Mouse (Mus musculus) brain, adult 2 months (tissue): ENCODE results near the gene Pgf.

Experiments used
- DNase-seq: peaks from one replicate; pipeline ENCODE4 v3.0.0; 2011; ENCODE audit warnings: low read depth, low spot score

The Pgf gene

GRCm38 (mm10) chr12:85177740-85178239 is at the start of gene Pgf:
TSS of gene Pgf (minus strand) at chr12:85177790.
- DNase-seq = no peak

GRCm38 (mm10) chr12:85227227-85227626 is 49.6 kb upstream of the Pgf start:
- peak; percentile 20 for DNase-seq

- peak; percentile 10 for DNase-seq
Observed at GRCm38 (mm10) chr12:85219905-85220290, 42.3 kb upstream of the Pgf start.

- DNase-seq = peak; percentile 99
Observed at GRCm38 (mm10) chr12:85219236-85219904, 41.8 kb upstream of the Pgf start, which contains the start of gene Eif2b2. TSS of gene Eif2b2 (plus strand) at chr12:85219481.

DNA sequence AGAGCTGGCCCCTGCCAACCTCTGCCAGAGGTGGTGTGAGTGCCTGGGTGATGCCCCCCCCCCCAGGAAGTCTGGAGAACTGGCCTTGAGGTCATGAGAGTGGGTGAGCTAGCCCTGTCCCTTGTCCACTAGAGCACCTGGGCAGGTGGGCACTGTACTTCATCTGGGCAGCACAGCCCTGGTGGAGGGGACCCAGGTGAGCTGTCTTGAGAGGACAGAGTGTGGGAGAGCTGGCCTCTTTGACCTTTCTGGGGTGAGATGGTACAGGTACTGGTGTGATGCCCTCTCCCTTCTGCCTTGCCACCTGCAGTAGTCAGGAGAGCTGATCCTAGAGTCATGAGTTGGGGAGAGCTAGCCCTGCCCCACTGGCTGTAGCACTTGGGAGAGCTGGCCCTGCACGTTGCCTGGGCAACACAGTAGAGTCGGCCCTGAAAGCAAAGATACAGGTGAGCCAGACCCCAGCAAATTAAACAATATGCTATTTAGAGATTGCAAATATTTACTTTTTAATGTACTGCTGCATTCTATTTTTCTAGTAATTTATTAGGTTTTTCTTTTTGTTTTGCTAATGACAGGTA is 40.2 kb upstream of the Pgf start:
- DNase-seq = no peak

- no peak for DNase-seq
Observed at GRCm38 (mm10) chr12:85215031-85215430, 37.4 kb upstream of the Pgf start.

- DNase-seq = no peak
Observed at GRCm38 (mm10) chr12:85208687-85209199, 31.2 kb upstream of the Pgf start.

DNA sequence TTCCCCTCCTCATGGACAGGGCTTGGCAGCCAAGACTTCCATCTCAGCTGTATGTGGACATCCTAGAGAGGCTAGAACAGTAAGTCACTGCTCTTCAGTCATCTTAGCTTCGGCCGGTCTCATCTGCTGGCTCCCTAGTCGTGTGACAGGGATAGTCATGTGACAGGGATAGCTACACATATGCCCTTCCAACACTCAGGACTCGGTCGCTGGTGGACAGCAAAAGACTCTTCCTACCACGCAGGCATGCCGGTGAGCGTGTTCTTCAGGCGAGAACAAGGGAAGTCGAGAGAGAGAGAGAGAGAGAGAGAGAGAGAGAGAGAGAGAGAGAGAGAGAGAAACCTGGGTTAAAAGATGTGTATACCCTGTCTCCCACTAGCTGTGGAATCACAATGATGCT is 27.8 kb upstream of the Pgf start:
- DNase-seq = no peak

DNA sequence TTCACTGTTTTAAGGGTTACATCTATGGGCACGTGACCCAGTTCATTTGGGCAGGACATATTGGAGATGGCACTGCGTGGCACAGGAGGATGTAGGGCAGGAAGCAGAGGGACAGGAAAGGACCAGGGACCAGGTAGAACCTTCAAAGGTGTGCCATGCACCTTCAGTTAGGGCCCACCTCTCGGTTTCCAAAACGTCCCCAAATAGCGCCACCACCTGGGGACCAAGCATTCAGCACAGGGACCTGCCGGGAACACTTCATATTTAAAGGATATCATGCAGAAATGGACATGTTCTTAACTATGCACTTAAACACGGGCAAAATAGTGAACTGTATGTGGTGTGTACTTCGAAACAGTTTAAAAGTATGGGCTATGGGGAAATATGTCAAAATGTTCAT is 26.5 kb upstream of the Pgf start:
- no peak for DNase-seq

- no peak for DNase-seq
Observed at GRCm38 (mm10) chr12:85203699-85204098, 26.1 kb upstream of the Pgf start.

DNA sequence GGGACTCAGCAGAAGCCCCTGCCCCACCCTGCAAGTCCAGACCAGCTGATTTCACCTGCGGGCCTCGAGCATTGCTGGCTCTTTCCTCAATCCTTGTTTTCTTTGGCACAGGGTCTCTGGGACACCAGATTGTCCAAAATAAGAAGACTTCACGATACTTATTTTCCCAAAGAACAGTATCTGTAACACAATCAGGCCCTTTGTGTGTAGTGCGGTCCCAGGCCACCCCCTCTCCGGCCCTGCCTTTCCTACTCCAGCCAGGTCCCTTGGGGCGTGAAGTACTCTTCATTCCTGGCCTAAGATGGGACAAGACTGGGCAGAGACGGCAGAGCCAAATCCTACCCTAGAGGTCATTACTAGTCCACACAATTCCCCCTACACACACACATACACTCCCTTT is 24.6 kb upstream of the Pgf start:
- DNase-seq = no peak

DNA sequence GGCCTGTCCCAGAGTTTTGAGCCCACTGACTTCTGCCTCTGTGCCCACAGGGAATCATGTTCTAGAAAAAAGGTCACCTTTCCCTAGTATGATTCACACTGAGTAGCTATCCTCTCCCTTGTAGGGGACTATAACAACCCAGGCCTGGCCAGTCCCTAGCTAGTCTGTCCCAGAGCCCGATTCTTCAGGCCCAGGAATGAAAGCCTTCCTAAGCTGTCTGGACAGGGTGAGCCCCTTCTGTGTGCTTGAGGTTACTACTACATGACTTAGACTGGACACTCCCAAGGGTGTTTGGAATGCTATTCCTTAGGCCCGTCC is 24.2 kb upstream of the Pgf start:
- no peak for DNase-seq

DNA sequence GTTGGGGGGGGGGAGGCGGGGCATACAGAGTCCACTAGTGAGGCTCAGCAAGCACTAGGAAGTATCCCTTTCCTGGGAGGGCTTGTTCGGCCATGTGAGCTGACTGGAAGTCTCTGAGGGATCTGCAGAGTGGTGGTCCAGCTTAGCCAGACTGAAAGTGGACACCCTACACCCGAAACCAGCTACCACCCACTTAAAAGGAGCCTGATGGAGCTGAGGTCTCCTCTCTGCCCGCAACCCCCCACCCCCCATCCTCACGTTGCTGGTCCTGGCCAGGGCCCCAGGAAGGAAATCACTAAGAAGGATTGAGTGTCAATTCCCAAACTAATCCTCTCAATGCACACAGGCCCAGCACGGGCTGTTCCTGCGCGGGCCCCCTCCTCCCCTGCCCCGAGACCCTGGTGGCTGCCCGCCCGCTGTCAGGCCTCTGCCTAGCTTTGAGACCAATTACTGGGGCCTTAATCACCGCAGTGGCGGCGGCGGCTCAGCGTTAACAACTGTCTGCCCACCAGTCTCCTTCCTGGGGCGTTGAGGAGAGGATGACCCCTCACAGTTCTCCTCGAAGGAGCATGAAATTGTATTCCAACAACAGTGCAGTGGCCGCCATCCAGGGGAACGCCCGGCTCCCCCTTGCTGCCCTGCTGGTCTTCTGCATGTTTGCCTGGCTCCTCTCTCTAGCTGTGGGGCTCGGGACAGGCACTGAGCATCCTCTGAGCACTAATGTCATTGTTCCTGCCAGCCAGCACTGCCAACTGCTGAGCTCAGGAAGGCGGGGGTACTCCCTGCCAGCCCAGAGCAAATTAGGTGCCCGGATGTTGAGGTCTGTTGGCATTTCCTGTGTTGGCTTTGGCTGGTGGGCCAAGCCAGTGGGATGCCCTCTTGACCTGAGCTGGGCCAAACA is 23.6 kb upstream of the Pgf start:
- peak; percentile 50 for DNase-seq

DNA sequence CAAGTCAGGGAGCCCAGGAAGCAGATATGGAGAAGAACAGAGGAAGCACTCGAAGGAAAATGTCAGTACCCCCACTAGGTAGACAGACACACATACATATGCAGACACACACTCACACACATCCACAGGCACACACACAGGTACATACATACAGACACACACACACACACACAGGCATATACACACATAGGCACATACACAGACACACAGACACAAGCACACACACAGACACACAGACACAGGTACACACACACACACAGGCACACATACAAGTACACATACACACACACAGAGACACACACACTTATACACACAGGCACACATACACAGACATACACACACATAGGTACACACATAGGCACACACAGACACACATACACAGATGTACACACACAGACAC is 22.4 kb upstream of the Pgf start:
- no peak for DNase-seq

GRCm38 (mm10) chr12:85197936-85198335 is 20.3 kb upstream of the Pgf start:
- DNase-seq = no peak

- DNase-seq = no peak
Observed at GRCm38 (mm10) chr12:85197371-85197770, 19.8 kb upstream of the Pgf start.

DNA sequence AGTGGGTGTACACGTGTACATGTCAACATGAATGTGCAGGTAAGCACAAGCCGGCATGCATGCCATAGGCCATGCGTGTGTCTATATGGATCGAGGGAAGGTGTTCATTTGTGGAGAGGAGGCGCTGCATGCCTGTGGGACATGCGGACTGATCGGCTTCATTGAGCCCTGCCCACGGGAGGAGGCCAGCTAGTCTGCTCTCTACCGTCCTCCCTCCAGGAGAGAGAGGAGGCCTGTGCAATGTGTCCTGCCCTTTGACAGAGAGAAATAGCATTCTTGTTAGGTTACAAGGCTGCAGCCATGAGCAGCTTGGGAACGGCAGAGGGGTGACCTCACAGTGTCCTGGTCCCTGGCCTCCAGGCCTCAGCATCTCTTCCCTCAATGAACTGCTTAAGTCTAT is 18.6 kb upstream of the Pgf start:
- no peak for DNase-seq

DNA sequence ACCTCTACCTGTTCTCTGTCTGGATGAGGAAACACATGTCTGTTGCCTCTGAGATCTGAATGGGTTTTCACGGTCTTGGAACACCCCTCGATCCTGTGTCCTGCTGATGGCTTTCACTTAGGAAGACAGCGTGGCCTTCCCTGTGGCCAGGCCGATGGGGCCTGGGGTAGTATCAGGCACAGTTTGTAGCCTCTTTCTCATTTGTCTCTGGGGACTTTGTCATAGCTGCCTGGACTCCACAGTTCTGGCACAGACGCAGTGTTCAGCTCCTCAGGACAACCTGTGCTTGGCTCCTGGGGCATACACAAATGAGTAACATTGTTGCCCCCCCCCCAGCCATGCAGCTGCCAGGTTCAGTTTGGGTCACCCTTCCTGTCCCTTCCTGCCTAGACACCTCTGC is 17.5 kb upstream of the Pgf start:
- DNase-seq = no peak

DNA sequence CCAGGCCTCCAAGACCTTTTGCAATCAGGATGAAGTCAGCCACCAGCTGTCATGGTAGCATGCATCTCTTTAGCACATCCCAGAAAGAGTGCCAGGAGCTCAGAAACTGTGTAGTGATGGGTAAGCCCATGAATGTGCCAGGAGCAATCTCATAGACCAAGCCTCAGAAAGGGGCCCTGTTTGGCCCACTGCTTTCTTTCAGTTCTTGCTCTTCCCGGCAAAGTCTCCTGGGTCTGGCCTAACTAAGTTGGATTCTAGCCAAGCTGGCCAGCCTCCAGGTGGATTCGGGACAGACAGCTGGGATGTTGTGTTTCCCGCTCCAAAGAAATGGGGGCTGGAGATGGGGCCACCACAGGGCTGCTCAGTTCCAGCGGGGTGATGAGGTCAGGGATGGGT is 17.0 kb upstream of the Pgf start:
- DNase-seq = peak; percentile 44

DNA sequence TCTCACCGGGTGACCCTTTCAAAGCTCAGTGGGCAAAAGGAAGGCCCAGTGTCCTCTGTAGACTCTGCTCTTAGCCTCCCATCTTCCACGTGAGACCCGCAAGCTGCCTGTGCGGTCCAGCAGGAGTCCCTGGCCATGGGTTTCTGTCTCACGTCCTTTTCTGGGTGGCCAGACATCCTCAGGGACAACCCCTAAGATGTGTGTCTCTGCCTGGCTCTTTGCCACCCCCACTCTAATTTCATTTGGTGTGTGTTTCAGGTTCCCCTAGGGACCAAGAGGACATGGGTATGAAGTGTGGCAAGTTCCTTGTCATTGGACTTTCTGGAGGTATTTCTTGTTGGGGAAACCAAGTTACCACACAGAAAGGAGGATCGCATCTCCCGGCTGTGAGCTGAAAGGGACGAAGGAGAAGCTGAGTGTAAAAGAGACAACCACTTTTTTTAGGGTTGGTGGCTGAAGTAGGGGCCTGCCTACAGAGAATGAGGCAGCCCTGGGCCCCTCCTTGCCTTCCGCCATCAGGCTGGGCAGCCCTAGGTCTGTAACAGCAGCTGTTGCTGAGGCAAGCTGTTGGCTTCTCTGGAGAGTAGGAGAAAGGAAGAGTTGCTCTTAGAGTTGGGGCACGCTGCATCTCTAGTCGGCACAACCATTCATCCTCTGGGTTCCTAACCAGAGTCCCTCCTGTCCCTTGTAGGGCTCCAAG is 16.5 kb upstream of the Pgf start:
- DNase-seq = no peak

DNA sequence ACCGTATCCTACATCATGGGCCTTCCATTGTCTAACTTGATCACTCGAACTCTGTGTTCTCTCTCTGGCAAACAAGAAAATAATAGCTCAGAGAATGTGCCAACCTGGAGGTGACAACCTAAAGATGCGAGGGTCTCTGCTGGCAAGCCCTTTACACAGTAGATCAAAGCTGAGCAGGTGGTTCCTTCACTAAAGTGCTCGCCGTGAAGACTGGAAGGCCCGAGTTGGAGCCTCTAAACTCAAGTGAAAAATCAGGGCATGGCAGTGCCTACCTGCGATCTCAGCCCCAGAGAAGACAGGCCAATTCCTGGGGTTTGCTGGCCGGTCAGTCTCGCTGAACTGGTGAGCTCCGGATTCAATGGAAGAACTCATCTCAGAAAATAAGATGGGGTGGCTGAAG is 15.6 kb upstream of the Pgf start:
- no peak for DNase-seq
